Comparison of ENCODE assay signal across 8 mouse cellular contexts in the genomic region with DNA sequence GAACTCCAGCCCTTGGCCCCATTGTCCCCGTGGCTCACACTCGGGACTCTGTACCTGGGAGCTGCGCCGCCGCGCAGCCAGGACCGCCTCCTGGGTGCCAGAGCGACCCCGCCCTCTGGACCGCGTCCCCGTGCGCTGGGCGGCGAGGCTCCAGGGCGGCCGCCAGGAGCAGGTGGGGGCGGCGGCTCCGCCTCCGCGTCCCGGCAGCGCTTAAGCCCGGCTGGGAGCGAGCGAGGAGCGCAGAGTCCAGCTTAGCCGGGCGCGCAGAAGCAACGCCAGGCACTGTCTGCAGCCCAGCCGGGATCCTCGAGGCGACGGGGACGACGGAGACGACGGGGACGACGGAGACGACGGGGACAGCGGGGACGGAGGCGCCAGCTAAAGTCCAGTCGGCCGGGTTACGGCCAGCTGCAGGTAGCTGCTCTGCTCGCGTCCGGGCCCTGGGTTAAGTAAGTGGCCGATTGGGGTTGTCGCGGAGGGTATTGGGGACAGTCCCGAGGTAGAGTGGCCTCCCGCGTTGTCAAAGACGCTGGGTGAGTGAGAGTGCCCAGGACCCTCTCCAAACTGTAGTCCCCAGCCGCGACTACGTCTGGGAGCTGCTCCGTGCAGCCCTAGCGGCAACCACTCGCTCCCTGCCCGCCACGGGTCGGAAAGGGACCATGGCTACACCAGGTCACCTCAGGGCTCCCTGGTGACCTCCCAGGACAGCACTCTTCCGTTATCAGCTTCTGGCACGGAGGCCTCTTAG. TPM values are rescaled to one million over a fixed set of nuclear protein-coding genes. Genes with fewer than 3 reads are reported as not detected.
DNase-seq lines count a peak whose midpoint lies in the region; ATAC-seq and TF ChIP-seq lines count a peak whose summit lies in the region.

Gene Wipf3, plus strand, starts transcription at position 157 of the 748 bp plus-strand sequence.

- under 1% methylated on average over 69 of the region's 71 CpGs for WGBS in limb, embryonic 15.5 days
- under 1% methylated on average over 64 of the region's 71 CpGs for WGBS in midbrain, postnatal 0 days

- DNase-seq in frontal cortex, postnatal 10 days (ENCODE audit: low spot score in 2 of 2) = no peak
- peak; percentile 30 for DNase-seq in embryo, embryonic 11.5 days (ENCODE audit: low read depth, low spot score)
- peak; percentile 44 for DNase-seq in heart, adult 8-10 months (ENCODE audit: low spot score)
- peak; percentile 78 to 81 for DNase-seq in kidney, adult 8-10 months
- DNase-seq in midbrain, postnatal 0 days (ENCODE audit: low spot score) = peak; percentile 41
- DNase-seq in thymus, postnatal 14 days = peak; percentile 37

- H3K9ac ChIP-seq in limb, embryonic 15.5 days = peak within 1 kb of the TSS; percentile 45
- H3K9ac ChIP-seq in midbrain, postnatal 0 days (replicated peaks; ENCODE audit: low read length, poor library complexity, severe bottlenecking) = peak within 1 kb of the TSS; percentile 73

- no peaks in the 10 kb centered on the region for H3K36me3 ChIP-seq in limb, embryonic 15.5 days
- H3K36me3 ChIP-seq in midbrain, postnatal 0 days (ENCODE audit: insufficient read depth, low read length) = no peaks in the 10 kb centered on the region

- H3K4me1 ChIP-seq in limb, embryonic 15.5 days = peaks cover 19% of the 10 kb centered on the region
- peaks cover 10% of the 10 kb centered on the region; the same call in 1 of the 2 replicates for H3K4me1 ChIP-seq in midbrain, postnatal 0 days (ENCODE audit: insufficient read depth, low read length)

- peak within 1 kb of the TSS; percentile 95 for H3K4me2 ChIP-seq in limb, embryonic 15.5 days
- H3K4me2 ChIP-seq in midbrain, postnatal 0 days (ENCODE audit: low read depth, low read length, poor library complexity, severe bottlenecking) = peak within 1 kb of the TSS; percentile 84

- H3K9me3 ChIP-seq in limb, embryonic 15.5 days = no peaks in the 10 kb centered on the region
- no peaks in the 10 kb centered on the region for H3K9me3 ChIP-seq in midbrain, postnatal 0 days (ENCODE audit: low read length)

- peaks cover 30% of the 10 kb centered on the region for H3K27me3 ChIP-seq in limb, embryonic 15.5 days
- H3K27me3 ChIP-seq in midbrain, postnatal 0 days (ENCODE audit: insufficient read depth, low read length) = no peaks in the 10 kb centered on the region; the same call in 1 of the 2 replicates

- peak; percentile 38 for ATAC-seq in frontal cortex, adult (ENCODE audit: low TSS enrichment)
- peak; percentile 58; the same call in 1 of the 2 replicates for ATAC-seq in limb, embryonic 15.5 days (ENCODE audit: insufficient number of reproducible peaks, low FRiP score, low TSS enrichment, low read depth)
- peak; percentile 75 for ATAC-seq in midbrain, postnatal 0 days (ENCODE audit: low FRiP score)

- H3K27ac ChIP-seq in limb, embryonic 15.5 days = no peak within 1 kb of the TSS
- peak within 1 kb of the TSS; percentile 47; the same call in 1 of the 2 replicates for H3K27ac ChIP-seq in midbrain, postnatal 0 days (ENCODE audit: low read depth, low read length)

- TF ChIP-seq CTCF in midbrain, postnatal 0 days (IDR thresholded peaks at IDR 0.05) = 0 out of 2 replicates have a peak, but pooled peaks have one; percentile 6

- H3K4me3 ChIP-seq in limb, embryonic 15.5 days = peak within 1 kb of the TSS; percentile 53
- peak within 1 kb of the TSS; percentile 72 for H3K4me3 ChIP-seq in midbrain, postnatal 0 days (ENCODE audit: low read depth, low read length)

RNA-seq across cellular contexts. Expression of gene Wipf3, which starts in this region (rescaled TPM):
- 10 to 100 TPM; 28.5 to 45.5 (median 37.8) TPM for total RNA-seq in heart, adult 8-10 months (2022)
- polyA plus RNA-seq in limb, embryonic 15.5 days (2015; fragmentation: Nextera tagmentation; extraction: Ambion mirVana) = 1.4 and 1.5 TPM in 2 replicates
- total RNA-seq in midbrain, postnatal 0 days (2014; rRNA removed) = 4.5 and 5.9 TPM in 2 replicates
- polyA plus RNA-seq in midbrain, postnatal 0 days (2015; fragmentation: Nextera tagmentation; extraction: Ambion mirVana) = 1.3 and 1.7 TPM in 2 replicates

Comparison
In these comparisons a context has a peak if more than half of its experiments do, and no peak if none do; other contexts are left out.
1. DNase-seq: peak in embryo, embryonic 11.5 days (single experiment), heart, adult 8-10 months (single experiment), kidney, adult 8-10 months (2 of 2), midbrain, postnatal 0 days (single experiment) and thymus, postnatal 14 days (single experiment); none in frontal cortex, postnatal 10 days (0 of 2).
2. Peak in every context shown above with its lines, with median percentiles within 50 percentile points of each other: ATAC-seq.